Mouse (Mus musculus): ENCODE data around the gene Ttll12.

DNA sequence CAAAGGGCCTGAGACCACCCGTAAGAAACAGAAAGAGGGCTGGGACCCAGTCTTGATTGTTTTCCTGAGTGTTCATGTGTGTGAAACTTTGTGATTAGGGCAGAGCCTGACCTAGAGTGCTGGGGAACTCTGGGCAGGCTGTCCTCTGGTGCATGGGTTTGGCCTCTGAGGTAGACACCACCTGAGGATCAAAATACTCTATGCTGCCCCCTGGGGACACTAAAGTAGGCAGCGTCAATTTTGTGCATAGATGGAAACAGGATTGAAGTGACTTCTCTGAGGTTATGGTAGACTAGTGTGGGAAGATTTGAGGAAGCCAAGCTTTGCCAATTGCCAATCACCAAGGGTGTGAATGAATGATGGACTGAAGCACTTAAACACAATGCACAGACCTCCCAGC, 24.3 kb downstream of the Ttll12 start:
- TF ChIP-seq POLR2A (IDR thresholded peaks at IDR 0.05; ENCODE audit: low read depth, low read length) (no peak), CTCF (IDR thresholded peaks at IDR 0.05; ENCODE audit: borderline replicate concordance, insufficient read depth, low read length) (no peak)
